Mouse (Mus musculus): ENCODE measurements at regions not wholly inside any gene's neighbourhood (a gene's known extent, or its start where the extent isn't known, plus 50 kb on each side); places are given as distances from the start of the nearest gene placed in this dataset.
A peak's percentile ranks its signal among the peaks of the same experiment; 100 is the strongest.

GRCm38 (mm10) chr2:170244108-170244507 is 96.2 kb upstream of the Zfp217 start:
- DNase-seq (ENCODE audit: extremely low read depth): no peak
- no peak overlapping the region for H3K4me3 ChIP-seq (replicated peaks in 1 of 3; ENCODE audit: low read depth in 2 of 3, low read length in 2 of 3, poor library complexity in 1 of 3)
- H3K4me1 ChIP-seq (ENCODE audit: control insufficient read depth in 1 of 2, insufficient read depth in 2 of 2): peaks cover 2 to 27% of the 10 kb centered on the region in 2 experiments; a peak in 2 of 4 replicates
- no peaks in the 10 kb centered on the region for H3K27me3 ChIP-seq (replicated peaks)
- H3K27ac ChIP-seq (ENCODE audit: insufficient read depth, low read depth): no peak overlapping the region
- in situ Hi-C loops (cut with MboI; ENCODE audit: low pct_ligation_motif_present, low pct_unique_long_range_greater_than_20kb, low sequenced_read_pairs): loop anchor here (10.0 kb wide), 1 partner anchor 129 kb away; no protein-coding TSS in a partner anchor
- no peaks in the 10 kb centered on the region for H3K36me3 ChIP-seq (replicated peaks in 1 of 2; ENCODE audit: control insufficient read depth in 1 of 2, insufficient read depth in 1 of 2, low read length in 1 of 2)
- dilution Hi-C loops (cut with MboI; ENCODE audit: extremely low pct_ligation_motif_present, extremely low pct_unique_long_range_greater_than_20kb, low sequenced_read_pairs): no loop called here
- H3K9me3 ChIP-seq (replicated peaks; ENCODE audit: low read length): peaks cover 4% of the 10 kb centered on the region
- TF ChIP-seq ELF1 (IDR thresholded peaks at IDR 0.05; ENCODE audit: low read depth, low read length) (no peak), E2F4 (IDR thresholded peaks at IDR 0.05; ENCODE audit: insufficient replicate concordance, low read depth, low read length) (no peak), HCFC1 (IDR thresholded peaks at IDR 0.05; ENCODE audit: low read depth, low read length) (no peak), NELFE (IDR thresholded peaks at IDR 0.05; ENCODE audit: low read depth, low read length) (no peak), GABPA (IDR thresholded peaks at IDR 0.05; ENCODE audit: insufficient replicate concordance, low read depth, low read length) (no peak), TCF12 (IDR thresholded peaks at IDR 0.05; ENCODE audit: low read depth, low read length) (no peak), USF2 (conservative IDR thresholded peaks at IDR 0.05; ENCODE audit: low read depth, low read length) (no peak), CTCF (conservative IDR thresholded peaks at IDR 0.05 in 1 of 2, IDR thresholded peaks at IDR 0.05 in 1 of 2; ENCODE audit: low read depth in 2 of 2, low read length in 2 of 2) (no peak), POLR2AphosphoS2 (IDR thresholded peaks at IDR 0.05; ENCODE audit: low read depth, low read length) (no peak), MAFK (IDR thresholded peaks at IDR 0.05; ENCODE audit: insufficient replicate concordance, low read length) (no peak), ZKSCAN1 (IDR thresholded peaks at IDR 0.05; ENCODE audit: borderline replicate concordance, low read depth, low read length) (no peak), ETS1 (conservative IDR thresholded peaks at IDR 0.05; ENCODE audit: low read depth, low read length) (no peak), MEF2A (IDR thresholded peaks at IDR 0.05; ENCODE audit: borderline replicate concordance, low read depth, low read length) (no peak), USF1 (IDR thresholded peaks at IDR 0.05; ENCODE audit: low read depth, low read length) (no peak), SIN3A (IDR thresholded peaks at IDR 0.05; ENCODE audit: low read length) (no peak), MAX (IDR thresholded peaks at IDR 0.05; ENCODE audit: low read length) (no peak), MXI1 (IDR thresholded peaks at IDR 0.05; ENCODE audit: low read depth, low read length) (no peak), JUND (conservative IDR thresholded peaks at IDR 0.05; ENCODE audit: low read depth, low read length) (no peak), RAD21 (IDR thresholded peaks at IDR 0.05; ENCODE audit: low read depth, low read length) (no peak)
- H3K79me2 ChIP-seq (replicated peaks; ENCODE audit: control insufficient read depth, extremely low read depth, insufficient read depth, poor library complexity, severe bottlenecking): no peaks in the 10 kb centered on the region
- H3K4me2 ChIP-seq (ENCODE audit: insufficient read depth, low read depth, poor library complexity, severe bottlenecking): no peak overlapping the region
- H3K9ac ChIP-seq (ENCODE audit: insufficient read depth, low read depth): no peak overlapping the region

- H3K36me3 ChIP-seq (replicated peaks in 1 of 2; ENCODE audit: control insufficient read depth in 1 of 2, insufficient read depth in 1 of 2, low read length in 1 of 2): no peaks in the 10 kb centered on the region
Measured at GRCm38 (mm10) chr2:170237959-170238358, 90.1 kb upstream of the Zfp217 start.

More at GRCm38 (mm10) chr2:170237959-170238358, 90.1 kb upstream of the Zfp217 start:
- peaks cover 4% of the 10 kb centered on the region for H3K9me3 ChIP-seq (replicated peaks; ENCODE audit: low read length)
- no peaks in the 10 kb centered on the region for H3K27me3 ChIP-seq (replicated peaks)
- no peak overlapping the region for H3K4me3 ChIP-seq (replicated peaks in 1 of 3; ENCODE audit: low read depth in 2 of 3, low read length in 2 of 3, poor library complexity in 1 of 3)
- H3K4me2 ChIP-seq (ENCODE audit: insufficient read depth, low read depth, poor library complexity, severe bottlenecking): no peak overlapping the region
- dilution Hi-C loops (cut with MboI; ENCODE audit: extremely low pct_ligation_motif_present, extremely low pct_unique_long_range_greater_than_20kb, low sequenced_read_pairs): no loop called here
- H3K79me2 ChIP-seq (replicated peaks; ENCODE audit: control insufficient read depth, extremely low read depth, insufficient read depth, poor library complexity, severe bottlenecking): no peaks in the 10 kb centered on the region
- no peak overlapping the region for H3K9ac ChIP-seq (ENCODE audit: insufficient read depth, low read depth)
- no peak overlapping the region for H3K27ac ChIP-seq (ENCODE audit: insufficient read depth, low read depth)
- DNase-seq (ENCODE audit: extremely low read depth): peak; percentile 42
- in situ Hi-C loops (cut with MboI; ENCODE audit: low pct_ligation_motif_present, low pct_unique_long_range_greater_than_20kb, low sequenced_read_pairs): no loop called here
- TF ChIP-seq SMC3 (IDR thresholded peaks at IDR 0.05; ENCODE audit: low read depth, low read length) (peak; percentile 50), CTCF (conservative IDR thresholded peaks at IDR 0.05 in 1 of 2, IDR thresholded peaks at IDR 0.05 in 1 of 2; ENCODE audit: low read depth in 2 of 2, low read length in 2 of 2) (peak in 1 of 2 experiments; percentile 54; a peak in 3 of 4 replicates), RAD21 (IDR thresholded peaks at IDR 0.05; ENCODE audit: low read depth, low read length) (peak; percentile 35), ETS1 (conservative IDR thresholded peaks at IDR 0.05; ENCODE audit: low read depth, low read length) (no peak), JUND (conservative IDR thresholded peaks at IDR 0.05; ENCODE audit: low read depth, low read length) (no peak), MYC (IDR thresholded peaks at IDR 0.05; ENCODE audit: low read depth, low read length) (0 out of 2 replicates have a peak, but pooled peaks have one; percentile 21)
- peaks cover 4 to 20% of the 10 kb centered on the region in 2 experiments for H3K4me1 ChIP-seq (ENCODE audit: control insufficient read depth in 1 of 2, insufficient read depth in 2 of 2)
